Mouse (Mus musculus): ENCODE results near the gene Smim5.

Gene Smim5

GRCm38 (mm10) chr11:115894755-115895520 lies 4.8 kb upstream of the Smim5 start:
- DNase-seq (ENCODE audit: low read depth, low spot score) = no peak

- DNase-seq (ENCODE audit: low read depth, low spot score) = no peak
Measured at GRCm38 (mm10) chr11:115898446-115898845, 1.3 kb upstream of the Smim5 start.

- DNase-seq (ENCODE audit: low read depth, low spot score) = peak; percentile 87
Measured at GRCm38 (mm10) chr11:115898886-115899285, 880 bp upstream of the Smim5 start.

- DNase-seq (ENCODE audit: low read depth, low spot score) = no peak
Measured at GRCm38 (mm10) chr11:115900561-115901337, 983 bp downstream of the Smim5 start.

GRCm38 (mm10) chr11:115901338-115902161 lies 1.8 kb downstream of the Smim5 start:
- DNase-seq (ENCODE audit: low read depth, low spot score) = no peak

- no peak for DNase-seq (ENCODE audit: low read depth, low spot score)
Measured at GRCm38 (mm10) chr11:115902177-115902576, 2.4 kb downstream of the Smim5 start.

- DNase-seq (ENCODE audit: low read depth, low spot score) = no peak
Measured at GRCm38 (mm10) chr11:115902831-115903230, 3.1 kb downstream of the Smim5 start.

- DNase-seq (ENCODE audit: low read depth, low spot score) = no peak
Measured at GRCm38 (mm10) chr11:115903384-115904230, 3.8 kb downstream of the Smim5 start.

GRCm38 (mm10) chr11:115904231-115904955 lies 4.6 kb downstream of the Smim5 start:
- DNase-seq (ENCODE audit: low read depth, low spot score) = no peak

GRCm38 (mm10) chr11:115904956-115905790 lies 5.4 kb downstream of the Smim5 start:
- DNase-seq (ENCODE audit: low read depth, low spot score) = peak; percentile 19

- DNase-seq (ENCODE audit: low read depth, low spot score) = no peak
Measured at GRCm38 (mm10) chr11:115906116-115906515, 6.3 kb downstream of the Smim5 start.

- no peak for DNase-seq (ENCODE audit: low read depth, low spot score)
Measured at GRCm38 (mm10) chr11:115906521-115906920, 6.8 kb downstream of the Smim5 start.

GRCm38 (mm10) chr11:115911134-115911561 lies 11.4 kb downstream of the Smim5 start:
- no peak for DNase-seq (ENCODE audit: low read depth, low spot score)

- DNase-seq (ENCODE audit: low read depth, low spot score) = no peak
Measured at GRCm38 (mm10) chr11:115911632-115912376, 12.0 kb downstream of the Smim5 start, which contains the start of gene Smim6. Gene Smim6 (plus strand): TSS chr11:115912017.

- no peak for DNase-seq (ENCODE audit: low read depth, low spot score)
Measured at GRCm38 (mm10) chr11:115916579-115916978, 16.8 kb downstream of the Smim5 start.

- no peak for DNase-seq (ENCODE audit: low read depth, low spot score)
Measured at GRCm38 (mm10) chr11:115918637-115919036, 18.9 kb downstream of the Smim5 start.

GRCm38 (mm10) chr11:115919073-115919472 lies 19.3 kb downstream of the Smim5 start:
- no peak for DNase-seq (ENCODE audit: low read depth, low spot score)

- DNase-seq (ENCODE audit: low read depth, low spot score) = no peak
Measured at GRCm38 (mm10) chr11:115920110-115920818, 20.5 kb downstream of the Smim5 start.
